Mouse (Mus musculus) ovary, postnatal 36 days (tissue): ENCODE measurements at regions not wholly inside any gene's neighbourhood (a gene's known extent, or its start where the extent isn't known, plus 50 kb on each side); places are given as distances from the start of the nearest gene placed in this dataset.

ENCODE experiments used
- DNase-seq: peaks from one replicate; pipeline ENCODE4 v3.0.0; 2022; ENCODE audit warnings: low spot score, mixed read lengths

- DNase-seq, result no peak
These were observed 53.1 kb upstream of the Lbx1 start for GRCm38 (mm10) chr19:45288722-45289121.

GRCm38 (mm10) chr19:45297812-45298211, 62.2 kb upstream of the Lbx1 start:
- no peak for DNase-seq

- DNase-seq, result no peak
These were observed 63.7 kb upstream of the Lbx1 start for GRCm38 (mm10) chr19:45299341-45299740.

- DNase-seq, result no peak
These were observed 63.8 kb upstream of the Btrc start for GRCm38 (mm10) chr19:45299768-45300167.

- DNase-seq, result no peak
These were observed 62.7 kb upstream of the Btrc start for GRCm38 (mm10) chr19:45300691-45301431.

GRCm38 (mm10) chr19:45301432-45301732, 62.2 kb upstream of the Btrc start:
- DNase-seq, result no peak

- DNase-seq, result no peak
These were observed 61.6 kb upstream of the Btrc start for GRCm38 (mm10) chr19:45301733-45302547.

- DNase-seq, result no peak
These were observed 60.8 kb upstream of the Btrc start for GRCm38 (mm10) chr19:45302548-45303241.

GRCm38 (mm10) chr19:45304538-45304937, 59.0 kb upstream of the Btrc start:
- DNase-seq, result no peak

- DNase-seq, result no peak
These were observed 55.9 kb upstream of the Btrc start for GRCm38 (mm10) chr19:45307299-45308275.

- DNase-seq, result peak; percentile 32
These were observed 54.8 kb upstream of the Btrc start for GRCm38 (mm10) chr19:45308676-45309275.

GRCm38 (mm10) chr19:45310291-45310881, 53.1 kb upstream of the Btrc start:
- no peak for DNase-seq

GRCm38 (mm10) chr19:45310944-45311603, 52.5 kb upstream of the Btrc start:
- peak; percentile 74 for DNase-seq

- DNase-seq, result no peak
These were observed 51.5 kb upstream of the Btrc start for GRCm38 (mm10) chr19:45311831-45312537.

GRCm38 (mm10) chr19:45312713-45313365, 50.7 kb upstream of the Btrc start:
- DNase-seq, result no peak
